Mouse (Mus musculus) retina, embryonic 14.5 days (tissue): ENCODE results near the gene Rad51b.

ENCODE experiments used
- DNase-seq: peaks from one replicate; pipeline ENCODE4 v3.0.0-alpha.2; 2015; ENCODE audit warnings: low spot score

Gene Rad51b

DNA sequence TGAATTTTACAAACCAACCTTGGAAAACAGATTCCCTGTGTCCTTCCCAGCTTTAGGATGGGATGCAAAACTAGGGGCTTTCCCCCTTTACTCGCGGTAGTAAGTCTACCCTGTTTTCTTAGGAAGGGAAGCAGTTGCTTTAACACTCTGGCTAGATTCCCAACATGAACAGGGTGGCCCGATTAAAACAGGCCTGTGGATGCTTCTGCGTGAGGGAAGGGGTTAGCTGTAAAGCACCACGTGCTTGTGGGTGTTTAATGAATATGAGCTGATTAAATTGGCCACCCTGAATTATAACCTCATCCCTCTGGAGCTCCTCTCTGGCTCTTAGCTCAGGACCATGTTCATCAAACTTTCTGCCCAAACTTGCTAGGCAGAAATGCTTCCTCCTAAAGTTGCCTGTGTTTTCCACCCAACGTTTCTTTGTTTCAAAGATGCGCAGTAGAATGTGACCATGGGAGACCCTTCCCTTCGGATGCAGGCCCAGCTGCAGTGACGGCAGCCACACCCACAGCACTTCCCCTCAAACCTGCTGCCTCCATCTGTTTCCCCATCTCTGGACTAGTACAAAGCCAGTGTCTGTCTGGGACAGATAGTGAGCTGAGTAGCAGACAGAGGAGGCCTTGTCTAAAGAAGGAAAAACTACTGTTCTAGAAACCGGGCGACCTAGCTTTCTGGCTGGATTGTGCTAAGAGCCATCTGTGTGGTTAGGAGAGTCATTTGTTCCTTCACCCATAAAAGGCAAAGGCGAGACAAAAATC, 435.5 kb downstream of the Rad51b start:
- peak; percentile 59 for DNase-seq

DNA sequence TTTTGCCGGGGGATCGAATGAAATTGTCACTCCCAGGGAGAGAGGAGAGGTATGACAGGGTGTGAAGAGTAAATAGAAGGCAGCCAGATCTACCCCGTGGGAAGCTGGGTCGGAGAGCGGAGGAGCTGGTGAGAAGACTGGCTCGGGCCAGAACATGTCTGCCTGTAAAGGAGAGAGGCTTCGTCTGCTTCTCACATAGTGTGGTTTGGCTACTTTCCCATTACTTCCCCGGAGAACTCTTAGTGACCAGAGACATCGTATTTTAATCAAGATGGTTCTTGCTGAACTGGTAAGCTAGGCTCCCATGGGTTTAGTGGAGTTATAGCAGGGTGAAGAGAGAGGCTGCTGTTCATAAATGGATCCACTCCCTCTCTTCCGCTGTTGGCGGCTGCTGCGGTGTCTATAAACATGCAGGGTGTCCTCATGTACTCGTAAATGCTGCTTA, 438.3 kb downstream of the Rad51b start:
- no peak for DNase-seq

DNA sequence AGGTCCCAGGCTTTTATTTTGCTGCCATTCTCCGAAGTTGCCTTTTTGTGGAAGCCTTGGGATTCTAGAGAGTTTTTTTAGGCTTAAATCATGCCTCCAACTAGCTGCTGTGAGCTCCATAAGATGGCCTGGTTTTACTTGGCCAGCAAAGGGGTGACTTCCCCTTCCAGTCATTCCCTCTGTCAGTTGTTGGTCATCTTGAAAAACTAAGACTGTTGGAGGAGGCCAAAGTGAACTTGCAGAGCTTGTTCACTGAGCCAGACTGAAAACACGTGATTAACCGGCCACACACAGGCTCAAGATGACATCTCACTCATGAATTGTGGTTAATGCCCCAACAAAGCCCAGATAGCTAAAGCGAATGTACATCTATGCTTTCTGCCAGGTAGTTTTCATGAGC, 438.8 kb downstream of the Rad51b start:
- DNase-seq = no peak

DNA sequence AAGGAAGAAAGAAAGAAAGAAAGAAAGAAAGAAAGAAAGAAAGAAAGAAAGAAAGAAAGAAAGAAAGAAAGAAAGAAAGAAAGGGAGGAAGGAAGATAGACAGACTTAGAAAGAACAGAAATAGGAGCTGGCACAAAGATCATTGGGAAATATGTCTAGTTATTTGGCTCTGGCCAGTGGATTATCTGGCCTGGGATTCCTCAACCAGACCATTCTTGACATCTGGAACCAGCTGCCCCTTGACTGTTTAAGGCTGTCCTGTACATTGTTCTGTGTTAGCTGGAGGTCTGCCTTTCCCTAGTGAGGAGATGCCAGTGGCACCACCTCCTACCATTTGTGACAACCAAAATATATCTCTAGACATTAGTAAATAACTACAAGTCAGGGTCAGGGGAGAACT, 441.6 kb downstream of the Rad51b start:
- DNase-seq = no peak

DNA sequence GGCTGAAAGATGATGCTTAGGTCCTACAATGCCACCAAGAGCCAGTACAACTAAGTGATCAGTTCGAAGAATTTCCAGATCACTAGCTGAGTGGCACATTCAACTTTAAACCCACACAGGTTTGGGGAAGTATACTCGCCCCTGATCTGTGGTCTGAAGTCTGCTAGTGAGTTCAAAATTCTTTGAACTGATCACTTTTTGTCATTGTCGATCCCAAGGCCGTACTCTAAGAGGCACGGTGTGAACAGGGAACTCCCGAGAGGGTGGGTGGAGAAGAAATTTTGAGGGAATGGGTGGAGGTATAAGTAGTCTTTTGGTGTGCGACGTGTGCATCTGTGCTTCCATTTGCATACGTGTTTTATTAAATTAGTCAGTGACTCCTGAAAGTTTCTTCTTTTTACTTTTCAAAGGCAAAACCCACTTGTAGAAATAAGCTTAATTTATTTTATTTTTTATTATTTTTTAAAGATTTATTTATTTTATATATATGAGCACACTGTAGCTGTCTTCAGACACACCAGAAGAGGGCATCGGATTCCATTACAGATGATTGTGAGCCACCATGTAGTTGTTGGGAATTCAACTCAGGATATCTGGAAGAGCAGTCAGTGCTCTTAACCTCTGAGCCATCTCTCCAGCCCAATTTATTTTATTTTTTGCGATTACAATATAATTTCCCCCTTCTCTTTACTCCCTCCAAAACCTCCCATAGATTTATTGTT, 443.0 kb downstream of the Rad51b start:
- no peak for DNase-seq

DNA sequence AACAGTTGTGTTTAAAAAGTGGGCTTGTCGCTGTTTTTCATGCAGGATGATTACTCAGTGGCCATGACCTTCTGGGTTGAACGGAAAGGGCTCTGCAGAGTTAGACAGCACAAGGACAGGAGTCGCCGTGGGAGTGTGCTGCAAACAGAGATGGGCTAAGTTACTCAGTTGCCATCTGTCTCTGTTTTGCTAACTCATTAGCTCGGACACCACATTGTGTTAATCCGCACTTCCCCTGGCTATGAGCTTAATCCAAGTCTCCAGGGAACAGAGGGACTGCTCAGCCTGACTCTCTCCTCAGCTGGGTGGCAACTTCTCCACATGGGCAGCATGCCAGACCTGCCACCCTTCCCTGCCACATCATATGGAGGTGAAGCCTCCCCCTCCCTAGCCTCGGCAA, 445.1 kb downstream of the Rad51b start:
- DNase-seq = peak; percentile 77

DNA sequence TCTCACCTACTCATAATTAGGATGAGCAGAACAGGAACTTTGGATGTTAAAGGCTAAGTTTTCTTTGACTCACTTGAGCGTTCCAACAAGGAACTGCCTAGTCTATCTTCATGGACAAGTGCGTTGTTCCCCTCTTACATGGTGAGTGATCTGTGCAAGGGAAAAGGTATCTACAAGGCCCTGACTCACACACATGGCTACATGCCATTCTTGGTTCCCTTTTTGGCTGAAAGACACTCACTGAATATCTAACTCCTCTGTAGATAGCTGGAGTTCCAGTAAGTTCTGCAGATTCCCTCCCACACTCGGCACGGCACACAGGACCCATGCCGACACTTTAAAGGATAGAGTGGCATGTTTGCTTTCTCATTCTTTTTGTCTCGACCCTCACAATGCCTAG, 447.0 kb downstream of the Rad51b start:
- no peak for DNase-seq

DNA sequence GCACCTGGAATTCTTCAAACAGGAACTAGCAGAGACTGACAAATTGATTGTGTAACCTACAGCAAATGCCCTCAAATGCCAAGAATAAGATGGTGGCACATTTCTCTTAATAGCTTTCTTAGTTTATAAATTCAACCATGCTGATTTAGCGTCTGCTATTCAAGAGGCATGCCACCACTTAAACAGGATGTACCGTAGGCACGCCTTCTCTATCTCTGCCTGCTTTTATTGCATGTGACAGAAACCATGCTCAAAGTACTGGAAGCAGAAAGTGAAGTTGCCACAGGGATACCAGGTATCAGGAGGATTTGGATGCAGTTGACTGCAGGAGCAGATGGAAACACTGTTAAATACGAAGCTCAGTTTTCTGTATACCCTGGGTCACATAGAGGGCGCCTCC, 448.1 kb downstream of the Rad51b start:
- no peak for DNase-seq

DNA sequence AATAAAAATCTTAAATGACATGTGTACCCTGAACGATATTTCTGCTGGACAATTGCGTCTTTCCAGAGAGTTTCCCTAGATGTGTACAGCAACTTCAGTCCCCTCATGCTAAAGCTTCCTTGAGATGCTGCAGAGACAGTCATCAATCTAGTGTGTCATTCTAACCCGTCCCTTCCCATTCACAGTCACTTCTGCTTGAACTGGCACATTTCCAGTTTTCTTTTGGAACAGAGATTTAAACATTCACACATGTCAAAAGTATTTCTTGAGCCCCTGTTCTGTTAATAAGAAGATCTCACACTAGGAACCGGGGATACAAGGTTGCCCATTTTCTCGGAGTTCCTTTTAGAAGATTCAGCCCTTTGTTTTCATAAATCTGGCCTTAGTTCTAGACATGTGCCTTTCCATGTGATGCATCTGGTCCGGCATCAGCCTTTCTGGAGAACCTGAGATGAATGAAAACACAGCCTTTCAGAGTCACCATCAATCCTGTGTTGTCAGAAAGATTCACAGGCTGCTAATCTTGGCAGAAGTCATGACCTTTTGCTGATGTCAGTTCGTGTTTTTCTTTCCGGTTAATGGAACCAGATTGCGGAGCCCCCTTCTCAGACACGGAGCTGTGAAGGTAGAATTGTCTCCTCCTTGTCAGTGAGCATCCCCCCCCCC, 448.9 kb downstream of the Rad51b start:
- no peak for DNase-seq

DNA sequence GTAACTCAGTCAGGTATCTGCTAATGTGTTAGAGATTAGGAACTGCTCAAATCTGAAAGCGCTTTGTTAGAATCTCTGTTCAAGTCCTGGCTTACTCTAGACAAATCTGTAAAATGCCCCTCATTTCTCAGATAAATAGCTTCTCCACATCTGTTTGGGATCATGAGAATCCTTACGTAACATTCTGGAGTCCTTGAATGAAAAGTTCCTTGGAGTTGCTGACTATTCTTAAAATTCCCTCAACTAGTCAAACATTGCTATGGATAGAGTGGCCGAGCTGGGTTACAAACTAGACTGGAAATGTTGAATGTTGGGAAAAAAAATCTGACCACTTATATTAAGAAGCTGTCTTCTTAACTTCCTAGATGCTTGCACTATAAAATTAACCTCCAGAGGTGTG, 450.5 kb downstream of the Rad51b start:
- DNase-seq = no peak

DNA sequence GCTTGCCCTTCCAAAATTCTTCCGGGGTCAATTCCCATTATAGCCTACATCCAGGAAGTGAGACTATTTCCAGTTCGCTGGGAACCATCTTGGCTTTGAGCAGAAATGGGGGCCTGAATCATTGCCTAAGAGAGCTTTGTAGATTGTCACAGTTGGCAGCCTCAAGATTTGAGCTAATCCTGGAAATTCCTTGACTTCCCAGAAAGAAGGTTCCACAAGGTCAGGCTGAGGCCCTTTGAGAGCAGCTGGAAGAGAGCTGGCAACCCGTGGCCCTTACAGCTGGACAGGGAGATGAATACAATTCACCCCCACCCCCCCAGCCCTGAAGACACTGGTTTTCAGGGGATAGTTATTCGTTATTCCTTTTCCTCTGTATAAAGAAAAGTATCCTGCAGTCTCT, 451.8 kb downstream of the Rad51b start:
- DNase-seq = no peak

DNA sequence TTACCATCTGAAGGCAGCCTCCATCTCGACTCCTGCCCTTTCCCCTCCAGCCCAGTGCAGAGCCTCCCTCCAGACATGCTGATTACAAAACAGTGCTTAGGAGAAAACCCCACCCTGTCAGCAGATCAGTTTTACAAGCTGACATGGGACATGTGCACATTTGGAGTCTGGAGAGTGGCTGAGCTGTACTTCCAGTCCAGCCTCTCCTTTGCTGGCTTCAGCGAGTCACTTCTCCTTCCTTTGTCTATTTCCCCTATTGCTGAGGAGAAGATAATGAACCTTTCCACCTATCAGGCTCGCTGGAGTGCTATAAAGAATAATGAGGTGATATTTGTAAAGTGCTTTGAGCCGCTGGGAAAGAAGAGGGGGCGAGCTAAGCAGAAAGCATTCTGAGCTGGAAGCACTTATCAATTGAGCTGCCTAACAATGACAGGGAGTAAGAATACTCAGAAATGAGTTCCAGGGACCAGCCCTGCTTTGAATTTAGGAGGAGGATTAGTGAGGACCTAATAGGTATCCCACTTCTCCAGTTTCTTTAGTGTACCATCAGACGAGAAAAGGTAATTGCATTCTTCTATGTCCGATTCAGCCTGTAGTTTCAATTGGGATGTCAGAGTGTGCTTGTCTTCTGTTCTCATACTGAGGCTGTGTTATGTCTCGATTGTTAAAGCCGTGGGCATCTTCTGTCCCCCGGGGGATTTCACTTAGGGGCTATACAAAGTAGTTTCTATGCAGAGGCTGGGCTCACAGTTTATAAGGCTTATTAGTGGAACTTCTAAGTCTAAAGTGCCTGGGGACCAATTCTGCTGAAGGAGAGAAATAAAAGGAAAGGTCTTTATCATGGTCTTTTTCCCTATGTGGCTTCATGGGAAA, 453.4 kb downstream of the Rad51b start:
- peak; percentile 30 for DNase-seq

DNA sequence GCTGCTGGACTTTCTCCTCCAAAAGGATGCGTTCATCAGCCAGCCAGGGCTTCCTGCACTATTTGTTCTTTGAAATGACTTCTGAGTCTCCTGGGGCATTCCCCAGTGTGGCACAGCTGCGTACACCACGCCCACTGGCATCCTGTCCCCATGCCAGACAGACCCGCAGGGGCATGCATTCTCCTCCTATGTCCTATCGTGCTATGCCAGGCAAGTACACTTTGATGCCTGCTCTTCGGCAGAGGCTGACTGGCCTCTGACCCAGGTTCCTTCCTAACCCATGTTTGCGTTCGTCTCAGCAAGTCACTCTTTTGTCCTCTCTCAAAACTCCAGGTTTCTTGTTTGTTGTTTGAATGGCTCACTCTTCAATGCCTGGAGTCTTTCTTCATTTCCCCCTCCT, 454.7 kb downstream of the Rad51b start:
- no peak for DNase-seq

DNA sequence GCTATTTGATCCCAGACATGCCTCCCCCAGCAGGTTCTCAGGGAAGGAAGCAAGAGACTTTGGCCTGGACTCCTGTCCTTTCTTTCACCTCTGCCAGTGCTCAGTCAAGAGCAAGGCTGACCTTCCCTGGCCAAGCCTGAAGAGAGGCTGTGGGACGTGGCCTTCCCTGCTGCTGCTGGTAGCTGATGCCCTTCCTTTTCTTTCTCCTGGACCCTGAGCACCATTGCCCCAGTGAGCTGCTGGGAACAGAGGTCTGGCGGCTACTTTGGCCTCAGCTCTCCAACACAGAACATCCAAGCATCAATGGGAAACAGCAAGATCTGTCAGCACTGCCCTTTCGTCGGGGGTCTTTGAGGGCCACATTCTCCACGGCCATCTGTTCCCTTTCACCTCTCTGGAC, 455.1 kb downstream of the Rad51b start:
- no peak for DNase-seq

DNA sequence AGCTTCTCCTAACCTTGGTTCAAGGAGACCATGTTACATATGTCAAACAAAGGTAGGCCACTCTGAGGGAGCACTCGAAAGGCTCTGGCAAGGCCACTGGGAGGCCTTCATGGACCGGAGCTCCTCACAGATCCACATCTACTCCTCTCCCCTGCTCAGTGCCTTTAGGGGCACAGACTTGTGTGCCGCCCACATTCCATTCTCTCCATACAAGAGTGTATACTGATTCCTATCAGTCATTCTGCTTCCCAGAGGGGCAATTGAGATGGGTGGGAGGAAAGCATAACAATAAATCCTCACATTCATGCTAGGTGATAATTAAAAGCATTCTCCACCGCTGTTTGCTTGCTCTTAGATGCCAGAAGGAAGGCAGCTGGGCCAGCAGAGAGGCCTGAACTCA, 458.5 kb downstream of the Rad51b start:
- DNase-seq = no peak

DNA sequence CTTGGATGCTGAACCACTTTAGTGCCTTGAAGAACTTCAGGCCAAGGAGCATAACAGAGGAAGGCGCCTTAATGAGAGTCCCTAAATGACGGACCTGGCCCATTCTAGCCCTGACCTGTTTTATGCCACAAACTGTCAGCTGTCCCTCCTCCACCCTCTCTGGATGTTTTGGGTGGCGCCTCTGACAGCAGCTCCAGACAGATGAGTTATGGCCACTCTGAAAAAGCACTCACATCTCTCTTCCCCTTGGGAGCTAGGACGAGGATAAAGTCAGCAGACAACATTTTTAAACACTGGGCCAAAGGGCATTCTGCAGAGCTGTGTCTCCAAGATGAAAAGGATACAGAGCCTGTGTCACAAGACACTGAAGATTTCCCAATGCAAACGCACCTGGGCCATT, 459.3 kb downstream of the Rad51b start:
- no peak for DNase-seq

DNA sequence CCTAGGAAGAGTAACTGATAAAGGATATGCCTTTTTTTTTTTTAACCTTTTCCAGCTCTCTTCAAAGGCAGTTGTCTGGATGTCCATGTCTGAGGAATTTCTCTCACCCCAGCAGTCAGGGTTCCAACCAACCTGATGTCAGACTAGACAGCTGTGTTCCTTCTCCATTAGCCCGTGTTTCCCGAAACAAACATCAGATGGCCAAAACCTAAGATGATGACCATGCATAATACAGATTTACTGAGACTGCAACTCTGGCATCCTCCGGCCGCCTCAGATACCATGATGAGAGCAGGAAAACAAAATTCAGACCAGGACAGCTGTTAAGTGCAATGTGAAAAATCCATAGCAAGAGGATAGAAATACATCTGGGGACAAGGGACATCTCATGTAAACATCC, 460.7 kb downstream of the Rad51b start:
- DNase-seq = no peak

DNA sequence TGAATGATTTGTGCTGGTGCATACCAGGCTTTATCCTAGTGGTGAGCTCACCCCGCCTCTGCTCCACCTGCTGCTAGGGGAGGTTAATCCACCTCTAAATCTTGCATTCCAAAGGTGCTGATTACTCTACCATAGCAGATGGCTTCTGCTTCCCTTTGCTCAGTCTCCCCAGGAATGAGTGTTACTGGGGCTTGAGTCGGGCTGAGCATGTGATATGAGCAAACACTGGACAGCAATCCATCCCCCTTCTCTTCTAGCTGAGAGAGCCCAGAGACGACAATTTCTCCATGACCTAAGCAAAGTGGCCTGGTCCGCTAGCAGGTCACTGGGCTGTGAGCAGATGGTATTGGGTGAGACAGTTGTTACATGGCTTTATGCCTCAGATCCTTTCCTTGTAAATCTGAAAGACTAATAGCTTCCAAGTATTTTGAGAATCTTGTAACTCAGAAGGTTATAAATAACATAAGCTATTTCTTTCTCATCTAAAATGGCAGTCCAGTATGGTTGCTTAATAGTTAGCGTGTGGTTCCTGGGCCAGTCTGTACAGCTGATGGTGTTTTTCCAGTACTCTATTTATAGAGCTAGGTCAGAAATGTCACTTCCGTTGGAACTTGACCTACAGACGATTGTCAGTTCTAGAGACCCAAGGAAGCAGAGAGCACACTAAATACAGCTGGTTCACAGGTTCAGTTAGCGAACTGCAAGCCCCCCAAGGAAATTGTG, 462.3 kb downstream of the Rad51b start:
- DNase-seq = no peak

DNA sequence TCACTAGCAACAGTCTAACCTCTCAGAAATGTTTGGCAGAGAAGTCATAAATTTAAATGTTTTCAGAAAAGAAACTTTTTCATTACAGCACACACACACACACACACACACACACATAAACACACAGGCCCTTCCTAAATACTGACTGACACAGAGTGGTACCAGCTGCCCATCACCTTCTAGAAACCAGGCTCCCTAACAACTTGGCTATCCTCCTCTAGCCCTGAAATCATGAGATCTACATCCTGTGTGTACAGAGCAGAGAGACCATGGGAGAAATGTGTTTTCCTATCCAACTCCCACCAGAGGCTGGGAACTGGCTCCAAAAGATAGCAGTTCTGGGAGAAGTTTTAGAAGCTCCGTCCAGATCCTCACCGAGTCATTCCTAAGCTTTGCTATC, 464.1 kb downstream of the Rad51b start:
- DNase-seq = no peak

DNA sequence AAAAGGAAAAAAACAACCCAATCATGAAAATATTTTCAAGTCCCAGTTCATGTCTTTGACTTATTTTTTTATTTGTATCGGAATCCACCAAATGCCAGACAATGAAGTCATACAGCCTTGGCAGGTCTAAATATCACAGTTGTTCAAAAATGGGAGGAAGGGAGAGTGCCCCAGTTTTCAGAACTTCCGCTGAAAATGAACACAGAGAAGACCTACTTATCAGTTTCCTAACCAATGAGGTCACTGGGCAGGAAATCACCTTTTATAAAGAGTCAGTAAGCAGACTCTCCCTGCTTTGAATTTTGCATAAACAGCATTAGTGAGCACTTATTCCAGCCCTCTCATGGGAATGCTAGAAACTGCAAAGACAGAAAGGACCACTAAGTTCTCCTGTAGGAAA, 465.0 kb downstream of the Rad51b start:
- no peak for DNase-seq

DNA sequence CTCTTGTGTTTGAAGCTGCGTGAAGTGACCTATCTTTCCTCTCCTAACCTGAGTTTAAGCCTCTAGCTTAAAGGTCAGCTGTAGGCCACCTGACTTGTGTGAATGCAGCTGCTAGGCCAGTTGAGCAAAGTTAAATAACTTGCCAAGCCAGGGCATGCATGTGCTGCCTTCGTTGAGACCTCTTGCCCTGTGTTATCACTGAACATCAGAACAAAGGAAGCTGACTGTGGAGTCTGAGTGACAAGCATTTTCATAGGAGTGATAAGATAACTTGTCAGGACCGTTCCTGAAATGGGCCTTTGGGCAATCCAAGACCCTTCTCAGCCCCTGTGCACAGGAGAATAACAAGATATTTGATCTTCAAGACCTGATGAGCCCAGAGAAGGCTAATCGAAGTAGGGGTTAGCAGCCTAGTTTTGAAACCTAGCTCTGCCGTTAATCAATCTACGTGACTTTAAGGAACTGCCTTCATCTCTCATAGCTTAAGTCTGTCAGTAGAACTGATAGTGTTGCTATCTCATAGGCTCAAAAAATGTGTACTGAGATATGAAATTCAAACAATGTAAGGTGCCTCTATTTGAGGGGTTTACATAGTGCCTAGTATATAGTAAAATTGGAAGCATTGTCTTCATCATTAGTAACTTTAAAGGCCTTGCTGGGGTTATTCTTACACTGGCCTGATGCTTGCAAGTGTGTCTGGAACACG, 465.6 kb downstream of the Rad51b start:
- no peak for DNase-seq
